Mouse (Mus musculus) heart, adult 2 months (tissue): ENCODE data around the gene Ywhae. TPM values are rescaled to one million over a fixed set of nuclear protein-coding genes. Genes with fewer than 3 reads are reported as not detected.

ENCODE experiments used
- DNase-seq, 2 experiments: peaks; one replicate each; pipeline ENCODE4 v3.0.0; 2021
- H3K27ac ChIP-seq: fragments of 200-600 bp; 2 replicates; pipeline ENCODE4 v1.8.1; 2022
- H3K27me3 ChIP-seq: fragments of 200-500 bp; 2 replicates; pipeline ENCODE4 v1.6.1; 2012; ENCODE audit warnings: mild to moderate bottlenecking, low read length, inconsistent platforms, mixed read lengths; ENCODE audit not compliant: control insufficient read depth, insufficient read depth
- H3K36me3 ChIP-seq: fragments of 200-500 bp; 2 replicates; pipeline ENCODE4 v1.6.1; 2012; ENCODE audit warnings: low read length, inconsistent platforms; ENCODE audit not compliant: control insufficient read depth, insufficient read depth
- H3K4me1 ChIP-seq: fragments of 200-500 bp; 2 replicates; pipeline ENCODE4 v1.6.1; 2011; ENCODE audit warnings: low read length; ENCODE audit not compliant: control insufficient read depth, insufficient read depth
- H3K4me3 ChIP-seq: fragments of 200-600 bp; 2 replicates; pipeline ENCODE4 v1.8.1; 2022
- H3K79me2 ChIP-seq: fragments of 200-500 bp; replicated peaks from 2 replicates; pipeline ENCODE4 v1.6.1; 2012; ENCODE audit warnings: mild to moderate bottlenecking, inconsistent platforms, low read length, moderate library complexity, mixed read lengths; ENCODE audit not compliant: control insufficient read depth, insufficient read depth
- H3K9ac ChIP-seq: fragments of 200-500 bp; 2 replicates; pipeline ENCODE4 v1.6.1; 2012; ENCODE audit warnings: low read depth, mild to moderate bottlenecking, control low read depth, inconsistent platforms, low read length, mixed read lengths
- CTCF ChIP-seq: fragments of 200-600 bp; IDR thresholded peaks from 2 replicates; pipeline ENCODE4 v1.8.1; 2022; ENCODE audit warnings: antibody characterized with exemption, mild to moderate bottlenecking, moderate library complexity
- EP300 ChIP-seq: fragments of 200-500 bp; IDR thresholded peaks from 2 replicates; pipeline ENCODE4 v1.6.1; 2011; ENCODE audit warnings: low read depth, low read length, control low read depth; ENCODE audit not compliant: insufficient read depth
- POLR2A ChIP-seq: fragments of 200-500 bp; IDR thresholded peaks from 2 replicates; pipeline ENCODE4 v1.6.1; 2011; ENCODE audit warnings: mild to moderate bottlenecking, low read depth, low read length, control low read depth; ENCODE audit not compliant: insufficient read depth
- WGBS: fragments of 180-500 bp; shearing (Covaris S2); methylation state at CpG from one replicate; pipeline ENCODE4 v1.1.7; 2018; 5-methylcytosine and 5-hydroxymethylcytosine counted together
- intact Hi-C: fragments of 180-260 bp; cut with DNase I; formaldehyde crosslinking; loops from one replicate; pipeline ENCODE4 v1.15.1; 2025
- polyA plus RNA-seq: library from polyadenylated mRNA; depleted of rRNA; stranded (reverse); fragments of >200 nt; gene quantifications from 2 replicates; pipeline ENCODE4 v1.2.3, GENCODE M21; 2012; rRNA removed
- total RNA-seq, 2 experiments: library from RNA; stranded (reverse); gene quantifications; 2 replicates each; pipeline ENCODE4 v1.2.3; 2021

Gene Ywhae
- total and polyA plus RNA-seq, 3 experiments, result 206 to 554 (median 503) TPM

- 80% methylated on average over 4 of the region's 4 CpGs for WGBS
- H3K9ac ChIP-seq, result no peak overlapping the region
- intact Hi-C loops, result no loop called here
- DNase-seq, result no peak
- no peaks in the 10 kb centered on the region for H3K27me3 ChIP-seq
- no peak for TF ChIP-seq EP300
- no peak for TF ChIP-seq CTCF
- no peak for TF ChIP-seq POLR2A
- no peaks in the 10 kb centered on the region; the same call in 1 of the 2 replicates for H3K4me1 ChIP-seq
- H3K4me3 ChIP-seq, result no peak overlapping the region
- no peaks in the 10 kb centered on the region for H3K36me3 ChIP-seq
- H3K79me2 ChIP-seq, result no peaks in the 10 kb centered on the region
- no peak overlapping the region for H3K27ac ChIP-seq
Measured at GRCm38 (mm10) chr11:75801369-75801768, 68.7 kb downstream of the Ywhae start.

- H3K79me2 ChIP-seq, result no peaks in the 10 kb centered on the region
- TF ChIP-seq EP300, result no peak
- TF ChIP-seq POLR2A, result no peak
- no peak for TF ChIP-seq CTCF
- no peaks in the 10 kb centered on the region for H3K4me1 ChIP-seq
- no peaks in the 10 kb centered on the region for H3K27me3 ChIP-seq
- H3K36me3 ChIP-seq, result no peaks in the 10 kb centered on the region
- no peak overlapping the region for H3K9ac ChIP-seq
- no peak overlapping the region for H3K27ac ChIP-seq
- no peak overlapping the region for H3K4me3 ChIP-seq
- intact Hi-C loops, result no loop called here
- WGBS, result 73% methylated on average over 7 of the region's 7 CpGs
- no peak for DNase-seq
Measured at GRCm38 (mm10) chr11:75801771-75802550, 69.3 kb downstream of the Ywhae start.

- peaks cover 5% of the 10 kb centered on the region for H3K4me1 ChIP-seq
- no peak overlapping the region for H3K9ac ChIP-seq
- H3K27ac ChIP-seq, result no peak overlapping the region
- no peak for DNase-seq
- TF ChIP-seq EP300 (no peak), CTCF (no peak), POLR2A (no peak)
- intact Hi-C loops, result no loop called here
- WGBS, result 62% methylated on average over 5 of the region's 5 CpGs
- no peak overlapping the region for H3K4me3 ChIP-seq
- H3K27me3 ChIP-seq, result no peaks in the 10 kb centered on the region
- H3K79me2 ChIP-seq, result no peaks in the 10 kb centered on the region
- no peaks in the 10 kb centered on the region for H3K36me3 ChIP-seq
Measured at GRCm38 (mm10) chr11:75807486-75807885, 74.8 kb downstream of the Ywhae start.

- Histone ChIP-seq H3K27me3 (no peaks in the 10 kb centered on the region), H3K79me2 (no peaks in the 10 kb centered on the region), H3K36me3 (no peaks in the 10 kb centered on the region), H3K9ac (no peak overlapping the region), H3K4me3 (no peak overlapping the region), H3K27ac (no peak overlapping the region), H3K4me1 (peaks cover 5% of the 10 kb centered on the region)
- 93% methylated on average over 3 of the region's 3 CpGs for WGBS
- TF ChIP-seq CTCF (no peak), EP300 (no peak), POLR2A (no peak)
- no peak for DNase-seq
- intact Hi-C loops, result no loop called here
Measured at GRCm38 (mm10) chr11:75810526-75810925, 77.9 kb downstream of the Ywhae start.

GRCm38 (mm10) chr11:75811900-75812299 is 79.2 kb downstream of the Ywhae start:
- peaks cover 5% of the 10 kb centered on the region for H3K4me1 ChIP-seq
- TF ChIP-seq POLR2A, result no peak
- peak; percentile 68; the same call in 1 of the 2 replicates for TF ChIP-seq EP300
- peak; percentile 87 to 91 for DNase-seq
- no peaks in the 10 kb centered on the region for H3K79me2 ChIP-seq
- no peak overlapping the region for H3K4me3 ChIP-seq
- H3K27ac ChIP-seq, result peak overlapping the region; percentile 52; the same call in 1 of the 2 replicates
- H3K27me3 ChIP-seq, result no peaks in the 10 kb centered on the region
- no peaks in the 10 kb centered on the region for H3K36me3 ChIP-seq
- no peak overlapping the region for H3K9ac ChIP-seq
- 8% methylated on average over 3 of the region's 3 CpGs for WGBS
- intact Hi-C loops, result no loop called here

GRCm38 (mm10) chr11:75813085-75813484 is 80.4 kb downstream of the Ywhae start:
- Histone ChIP-seq H3K4me3 (no peak overlapping the region), H3K9ac (no peak overlapping the region), H3K4me1 (peaks cover 5% of the 10 kb centered on the region), H3K27ac (peak overlapping the region; percentile 48), H3K79me2 (no peaks in the 10 kb centered on the region), H3K36me3 (no peaks in the 10 kb centered on the region), H3K27me3 (no peaks in the 10 kb centered on the region)
- peak in 1 of 2 experiments; percentile 31 for DNase-seq
- 65% methylated on average over 10 of the region's 10 CpGs for WGBS
- intact Hi-C loops, result no loop called here
- TF ChIP-seq POLR2A (no peak), CTCF (peak; percentile 17; the same call in 1 of the 2 replicates)

Other genes with a start within 250 kb of the Ywhae start
- 10 to 100 TPM; 84.4 to 93.2 TPM for gene Prpf8, start 246.1 kb upstream of the Ywhae start, total RNA-seq
- 49.0 and 86.5 TPM in 2 replicates for gene Prpf8, start 246.1 kb upstream of the Ywhae start, polyA plus RNA-seq
- 10 to 100 TPM; 40.5 to 48.8 TPM for gene Rilp, start 222.8 kb upstream of the Ywhae start, total RNA-seq
- gene Rilp, start 222.8 kb upstream of the Ywhae start, polyA plus RNA-seq, result 39.2 and 62.0 TPM in 2 replicates
- 1 to 10 TPM; 7.6 to 8.5 TPM for gene Scarf1, start 219.3 kb upstream of the Ywhae start, total RNA-seq
- 18.1 and 21.6 TPM in 2 replicates for gene Scarf1, start 219.3 kb upstream of the Ywhae start, polyA plus RNA-seq
- gene Slc43a2, start 201.2 kb upstream of the Ywhae start, total RNA-seq, result 10 to 100 TPM; 13.7 to 14.6 TPM
- gene Slc43a2, start 201.2 kb upstream of the Ywhae start, polyA plus RNA-seq, result 13.1 and 13.6 TPM in 2 replicates
- 10 to 100 TPM; 96.6 to 99.1 TPM for gene Pitpna, start 144.8 kb upstream of the Ywhae start, total RNA-seq
- gene Pitpna, start 144.8 kb upstream of the Ywhae start, polyA plus RNA-seq, result 57.2 and 95.9 TPM in 2 replicates
- 10 to 100 TPM; 24.5 to 30.2 TPM for gene Inpp5k, start 101.9 kb upstream of the Ywhae start, total RNA-seq
- gene Inpp5k, start 101.9 kb upstream of the Ywhae start, polyA plus RNA-seq, result 42.8 and 59.8 TPM in 2 replicates
- 100 to 1,000 TPM in 1 of 2 experiments, 10 to 100 TPM in 1; 96.9 to 105 TPM for gene Myo1c, start 82.4 kb upstream of the Ywhae start, total RNA-seq
- gene Myo1c, start 82.4 kb upstream of the Ywhae start, polyA plus RNA-seq, result 68.7 and 94.7 TPM in 2 replicates
- 10 to 100 TPM; 82.9 to 90.3 TPM for gene Crk, start 53.6 kb upstream of the Ywhae start, total RNA-seq
- 27.6 and 64.4 TPM in 2 replicates for gene Crk, start 53.6 kb upstream of the Ywhae start, polyA plus RNA-seq
- under 1 TPM; 0.52 to 0.61 TPM for gene Doc2b, start 63.2 kb downstream of the Ywhae start, total RNA-seq
- 0.14 and 0.41 TPM in 2 replicates for gene Doc2b, start 63.2 kb downstream of the Ywhae start, polyA plus RNA-seq
- gene Rph3al, start 205.6 kb downstream of the Ywhae start, total RNA-seq, result 10 to 100 TPM; 11.1 to 11.7 TPM
- 5.9 and 6.6 TPM in 2 replicates for gene Rph3al, start 205.6 kb downstream of the Ywhae start, polyA plus RNA-seq